Mouse (Mus musculus) small intestine, adult 10 weeks (tissue): ENCODE measurements around the gene Gm4985. TPM values are rescaled to one million over a fixed set of nuclear protein-coding genes. Genes with fewer than 3 reads are reported as not detected.

Source experiments
- polyA plus RNA-seq: library from polyadenylated mRNA; stranded (reverse); fragments of 350-450 nt; fragmentation: Illumina TruSeq; extraction: RNeasy Lipid Tissue Mini Kit (QIAGEN cat#74804); gene quantifications from one replicate; pipeline ENCODE4 v1.2.3, GENCODE M21; 2014; ENCODE audit warnings: low replicate concordance

Gm4985 gene
- polyA plus RNA-seq: not detected

DNA sequence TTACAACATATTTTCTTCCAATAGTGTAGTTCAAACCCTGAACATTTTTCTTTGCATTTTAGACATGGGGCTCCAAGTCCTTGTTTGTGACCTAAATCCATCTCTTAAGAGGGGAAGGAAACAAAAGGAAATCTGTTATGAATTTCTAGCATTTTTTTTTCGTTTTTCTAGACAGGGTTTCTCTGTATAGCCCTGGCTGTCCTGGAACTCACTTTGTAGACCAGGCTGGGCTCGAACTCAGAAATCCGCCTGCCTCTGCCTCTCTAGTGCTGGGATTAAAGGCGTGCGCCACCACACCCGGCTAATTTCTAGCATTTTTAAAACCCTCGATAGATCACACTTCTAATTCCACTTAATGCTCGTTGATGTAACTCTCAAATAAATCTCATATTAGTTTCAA is at the start of gene Gm4985:
Gene Gm4985 (minus strand): TSS at position 101 of the 400 bp plus-strand sequence.

Other genes starting within 250 kb of the Gm4985 start
- not detected for gene Gm4907, start 76.4 kb downstream of the Gm4985 start, polyA plus RNA-seq